Mouse (Mus musculus) kidney, embryonic 16.5 days (tissue): Measurements from ENCODE around the gene Wipf1. TPM values are rescaled to one million over a fixed set of nuclear protein-coding genes. Genes with fewer than 3 reads are reported as not detected.
A peak's percentile ranks its signal among the peaks of the same experiment; 100 is the strongest.

ENCODE experiments used
- ATAC-seq: fragments of 200-750 bp; cut with Nextera tagmentation; 2 replicates; pipeline ENCODE4 v1.8.0; 2017; ENCODE audit warnings: moderate TSS enrichment; ENCODE audit not compliant: low FRiP score, low TSS enrichment
- H3K27ac ChIP-seq: fragments of 300-500 bp; sonication (generic); 2 replicates; pipeline ENCODE4 v1.5.1; 2014; ENCODE audit warnings: low read length
- H3K27me3 ChIP-seq: fragments of 300-500 bp; sonication (generic); 2 replicates; pipeline ENCODE4 v1.6.1; 2014; ENCODE audit warnings: low read length, control low read depth, mixed read lengths; ENCODE audit not compliant: insufficient read depth
- H3K36me3 ChIP-seq: fragments of 300-500 bp; sonication (generic); 2 replicates; pipeline ENCODE4 v1.6.1; 2014; ENCODE audit warnings: low read length, control low read depth, mixed read lengths; ENCODE audit not compliant: insufficient read depth
- H3K4me1 ChIP-seq: fragments of 300-500 bp; sonication (generic); 2 replicates; pipeline ENCODE4 v1.6.1; 2014; ENCODE audit warnings: low read length, control low read depth, mixed read lengths; ENCODE audit not compliant: insufficient read depth
- H3K4me2 ChIP-seq: fragments of 300-500 bp; sonication (generic); replicated peaks from 2 replicates; pipeline ENCODE4 v1.6.1; 2014; ENCODE audit warnings: low read depth, low read length
- H3K4me3 ChIP-seq: fragments of 300-500 bp; sonication (generic); 2 replicates; pipeline ENCODE4 v1.5.1; 2014; ENCODE audit warnings: mild to moderate bottlenecking, low read length
- H3K9ac ChIP-seq: fragments of 300-500 bp; sonication (generic); replicated peaks from 2 replicates; pipeline ENCODE4 v1.6.1; 2014; ENCODE audit warnings: low read length
- H3K9me3 ChIP-seq: fragments of 300-500 bp; sonication (generic); 2 replicates; pipeline ENCODE4 v1.6.1; 2016; ENCODE audit warnings: low read length, control low read depth
- WGBS: fragments of 180-500 bp; shearing (Covaris S2); extraction: QIAGEN DNeasy Blood & Tissue Kit; methylation state at CpG from one replicate; pipeline ENCODE4 v1.1.7; 2014; 5-methylcytosine and 5-hydroxymethylcytosine counted together
- polyA plus RNA-seq: library from polyadenylated mRNA; unstranded; fragments of >200 nt; fragmentation: Nextera tagmentation; extraction: Ambion mirVana; gene quantifications from 2 replicates; pipeline ENCODE4 v1.2.1, GENCODE M21; 2015

The Wipf1 gene
- polyA plus RNA-seq, 1 experiment from 2014 or later = 8.6 TPM

GRCm38 (mm10) chr2:73435847-73436246 lies 93.7 kb downstream of the Wipf1 start:
- no peaks in the 10 kb centered on the region for H3K27me3 ChIP-seq
- WGBS = 89% methylated on average over 2 of the region's 2 CpGs
- no peak for ATAC-seq
- peaks cover 35% of the 10 kb centered on the region for H3K36me3 ChIP-seq
- no peaks in the 10 kb centered on the region for H3K9me3 ChIP-seq
- no peak overlapping the region for H3K4me3 ChIP-seq
- 0 out of 2 replicates have a peak, but pooled peaks cover 3% of the 10 kb centered on the region for H3K4me1 ChIP-seq
- no peak overlapping the region for H3K27ac ChIP-seq
- H3K9ac ChIP-seq = no peak overlapping the region
- H3K4me2 ChIP-seq = no peak overlapping the region

GRCm38 (mm10) chr2:73431959-73432396 lies 97.6 kb downstream of the Wipf1 start:
- Histone ChIP-seq H3K9me3 (no peaks in the 10 kb centered on the region), H3K4me1 (0 out of 2 replicates have a peak, but pooled peaks cover 3% of the 10 kb centered on the region), H3K36me3 (peaks cover 18% of the 10 kb centered on the region), H3K27me3 (no peaks in the 10 kb centered on the region), H3K4me2 (peak overlapping the region; percentile 42), H3K9ac (peak overlapping the region; percentile 31; the same call in 1 of the 2 replicates), H3K4me3 (peak overlapping the region; percentile 21; the same call in 1 of the 2 replicates), H3K27ac (peak overlapping the region; percentile 51; the same call in 1 of the 2 replicates)
- ATAC-seq = peak; percentile 69; the same call in 1 of the 2 replicates
- 24% methylated on average over 14 of the region's 14 CpGs for WGBS

- Histone ChIP-seq H3K4me3 (no peak overlapping the region), H3K4me2 (no peak overlapping the region), H3K36me3 (peaks cover 7% of the 10 kb centered on the region), H3K9ac (no peak overlapping the region), H3K27ac (no peak overlapping the region), H3K9me3 (no peaks in the 10 kb centered on the region), H3K27me3 (no peaks in the 10 kb centered on the region), H3K4me1 (0 out of 2 replicates have a peak, but pooled peaks cover 3% of the 10 kb centered on the region)
- WGBS = 70% methylated on average over 21 of the region's 21 CpGs
- ATAC-seq = no peak
Measured at GRCm38 (mm10) chr2:73428803-73429468, 100.6 kb downstream of the Wipf1 start.

- no peaks in the 10 kb centered on the region for H3K9me3 ChIP-seq
- no peak overlapping the region for H3K27ac ChIP-seq
- no peak overlapping the region for H3K4me3 ChIP-seq
- H3K4me2 ChIP-seq = no peak overlapping the region
- ATAC-seq = no peak
- 0 out of 2 replicates have a peak, but pooled peaks cover 3% of the 10 kb centered on the region for H3K4me1 ChIP-seq
- 43% methylated on average over 1 of the region's 1 CpGs for WGBS
- no peaks in the 10 kb centered on the region for H3K36me3 ChIP-seq
- no peaks in the 10 kb centered on the region for H3K27me3 ChIP-seq
- no peak overlapping the region for H3K9ac ChIP-seq
Measured at GRCm38 (mm10) chr2:73427293-73427692, 102.2 kb downstream of the Wipf1 start.

GRCm38 (mm10) chr2:73425822-73426221 lies 103.7 kb downstream of the Wipf1 start:
- 73% methylated on average over 14 of the region's 14 CpGs for WGBS
- no peak overlapping the region for H3K4me3 ChIP-seq
- no peak overlapping the region for H3K4me2 ChIP-seq
- H3K36me3 ChIP-seq = no peaks in the 10 kb centered on the region
- H3K4me1 ChIP-seq = no peaks in the 10 kb centered on the region
- no peaks in the 10 kb centered on the region for H3K9me3 ChIP-seq
- no peak for ATAC-seq
- H3K27ac ChIP-seq = no peak overlapping the region
- no peaks in the 10 kb centered on the region for H3K27me3 ChIP-seq
- no peak overlapping the region for H3K9ac ChIP-seq

GRCm38 (mm10) chr2:73419730-73420129 lies 109.8 kb downstream of the Wipf1 start:
- no peak for ATAC-seq

GRCm38 (mm10) chr2:73419285-73419684 lies 110.2 kb downstream of the Wipf1 start:
- 42% methylated on average over 4 of the region's 4 CpGs for WGBS
- no peaks in the 10 kb centered on the region for H3K9me3 ChIP-seq
- H3K4me1 ChIP-seq = no peaks in the 10 kb centered on the region
- no peak overlapping the region for H3K4me3 ChIP-seq
- H3K27ac ChIP-seq = no peak overlapping the region
- no peaks in the 10 kb centered on the region for H3K27me3 ChIP-seq
- no peaks in the 10 kb centered on the region for H3K36me3 ChIP-seq
- H3K9ac ChIP-seq = no peak overlapping the region
- H3K4me2 ChIP-seq = no peak overlapping the region
- ATAC-seq = no peak

More at GRCm38 (mm10) chr2:73419730-73420129, 109.8 kb downstream of the Wipf1 start:
- Histone ChIP-seq H3K4me2 (no peak overlapping the region), H3K4me1 (no peaks in the 10 kb centered on the region), H3K27me3 (no peaks in the 10 kb centered on the region), H3K9ac (no peak overlapping the region), H3K27ac (no peak overlapping the region), H3K36me3 (no peaks in the 10 kb centered on the region), H3K4me3 (no peak overlapping the region), H3K9me3 (no peaks in the 10 kb centered on the region)
- 75% methylated on average over 7 of the region's 7 CpGs for WGBS

- H3K4me3 ChIP-seq = no peak overlapping the region
- no peak overlapping the region for H3K27ac ChIP-seq
- no peaks in the 10 kb centered on the region for H3K36me3 ChIP-seq
- 42% methylated on average over 5 of the region's 5 CpGs for WGBS
- H3K9me3 ChIP-seq = no peaks in the 10 kb centered on the region
- no peak for ATAC-seq
- no peaks in the 10 kb centered on the region for H3K27me3 ChIP-seq
- no peak overlapping the region for H3K4me2 ChIP-seq
- H3K9ac ChIP-seq = no peak overlapping the region
- H3K4me1 ChIP-seq = no peaks in the 10 kb centered on the region
Measured at GRCm38 (mm10) chr2:73415892-73416291, 113.6 kb downstream of the Wipf1 start.

GRCm38 (mm10) chr2:73410076-73410475 lies 119.5 kb downstream of the Wipf1 start:
- Histone ChIP-seq H3K9ac (no peak overlapping the region), H3K4me3 (no peak overlapping the region), H3K9me3 (no peaks in the 10 kb centered on the region), H3K4me2 (no peak overlapping the region), H3K27me3 (no peaks in the 10 kb centered on the region), H3K27ac (no peak overlapping the region), H3K4me1 (no peaks in the 10 kb centered on the region), H3K36me3 (no peaks in the 10 kb centered on the region)
- WGBS = 95% methylated on average over 8 of the region's 8 CpGs
- no peak for ATAC-seq

- H3K4me2 ChIP-seq = no peak overlapping the region
- 71% methylated on average over 4 of the region's 4 CpGs for WGBS
- no peak overlapping the region for H3K4me3 ChIP-seq
- H3K4me1 ChIP-seq = no peaks in the 10 kb centered on the region
- ATAC-seq = no peak
- no peaks in the 10 kb centered on the region for H3K27me3 ChIP-seq
- no peaks in the 10 kb centered on the region for H3K36me3 ChIP-seq
- H3K27ac ChIP-seq = no peak overlapping the region
- no peak overlapping the region for H3K9ac ChIP-seq
- H3K9me3 ChIP-seq = no peaks in the 10 kb centered on the region; the same call in 1 of the 2 replicates
Measured at GRCm38 (mm10) chr2:73407662-73408061, 121.9 kb downstream of the Wipf1 start.
